Mouse (Mus musculus) T-helper 2 cell (primary cell): ENCODE measurements around the gene Cd47.

Experiments used
- in situ Hi-C: fragments of 300-600 bp; cut with MboI, MseI; formaldehyde crosslinking; loops from one replicate; pipeline ENCODE4 v1.15.1; 2025; ENCODE audit warnings: high pct_unique_total_duplicates

Cd47 gene

DNA sequence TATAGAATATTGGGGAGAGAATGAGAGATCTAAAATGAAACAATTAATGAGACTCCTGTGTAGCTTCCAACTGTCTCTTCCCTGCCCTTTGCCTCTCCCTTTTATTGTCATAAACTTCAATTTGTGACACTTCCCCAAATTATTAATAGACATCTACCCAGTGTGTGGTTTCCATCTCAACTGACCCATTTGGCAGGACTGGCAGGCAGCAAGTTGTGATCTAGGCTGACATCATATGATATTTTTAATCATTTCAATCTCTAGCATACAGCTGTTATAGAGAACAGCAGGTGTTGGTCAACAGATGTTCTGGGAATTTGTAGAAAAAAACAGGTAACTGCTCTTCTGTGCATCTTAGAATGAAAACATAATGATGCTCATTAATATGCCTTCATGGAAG, 17.0 kb upstream of the Cd47 start:
- in situ Hi-C loops, result loop anchor here (25.0 kb wide), 1 partner anchor 1021 kb away; the partner anchor contains the start of gene Trat1

DNA sequence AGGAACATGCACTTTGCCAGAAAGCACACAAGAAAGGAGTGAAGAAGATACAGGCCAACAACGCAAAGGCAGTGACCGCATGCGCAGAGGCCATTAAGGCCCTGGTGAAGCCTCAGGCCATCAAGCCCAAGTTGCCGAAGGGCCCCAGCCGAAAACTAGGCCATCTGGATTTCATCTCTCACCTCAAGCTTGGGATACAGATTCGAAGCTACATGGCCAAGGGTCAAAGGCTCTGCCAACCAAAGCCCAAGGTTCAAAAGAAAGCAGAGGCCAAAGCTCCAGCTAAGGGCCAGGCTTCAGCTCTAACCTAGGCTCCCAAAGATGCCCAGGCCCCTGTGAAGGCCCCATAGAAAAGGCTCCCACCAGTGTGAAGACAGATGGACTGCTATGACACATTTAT, 14.2 kb upstream of the Cd47 start:
- in situ Hi-C loops, result loop anchor here (25.0 kb wide), 1 partner anchor 1024 kb away; the partner anchor contains the start of gene Trat1

DNA sequence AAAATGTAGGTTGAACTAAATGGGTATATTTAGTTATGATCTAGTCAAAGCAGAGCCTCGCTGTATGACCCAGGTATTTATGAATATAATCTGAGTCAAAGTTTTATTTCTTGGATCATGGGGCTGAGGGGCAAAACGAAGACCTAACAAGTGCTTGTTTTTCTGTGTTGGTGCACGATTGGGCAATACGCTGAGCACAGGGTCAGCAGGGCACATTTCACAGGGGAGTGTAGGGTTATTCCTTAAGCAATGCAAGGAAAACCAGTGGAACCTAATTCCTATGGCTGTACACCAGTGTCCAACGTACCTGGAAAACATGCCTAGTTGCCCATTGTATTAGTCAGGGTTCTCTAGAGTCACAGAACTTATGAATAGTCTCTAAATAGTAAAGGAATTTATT, 12.6 kb upstream of the Cd47 start:
- in situ Hi-C loops, result loop anchor here (25.0 kb wide), 1 partner anchor 1025 kb away; the partner anchor contains the start of gene Trat1

DNA sequence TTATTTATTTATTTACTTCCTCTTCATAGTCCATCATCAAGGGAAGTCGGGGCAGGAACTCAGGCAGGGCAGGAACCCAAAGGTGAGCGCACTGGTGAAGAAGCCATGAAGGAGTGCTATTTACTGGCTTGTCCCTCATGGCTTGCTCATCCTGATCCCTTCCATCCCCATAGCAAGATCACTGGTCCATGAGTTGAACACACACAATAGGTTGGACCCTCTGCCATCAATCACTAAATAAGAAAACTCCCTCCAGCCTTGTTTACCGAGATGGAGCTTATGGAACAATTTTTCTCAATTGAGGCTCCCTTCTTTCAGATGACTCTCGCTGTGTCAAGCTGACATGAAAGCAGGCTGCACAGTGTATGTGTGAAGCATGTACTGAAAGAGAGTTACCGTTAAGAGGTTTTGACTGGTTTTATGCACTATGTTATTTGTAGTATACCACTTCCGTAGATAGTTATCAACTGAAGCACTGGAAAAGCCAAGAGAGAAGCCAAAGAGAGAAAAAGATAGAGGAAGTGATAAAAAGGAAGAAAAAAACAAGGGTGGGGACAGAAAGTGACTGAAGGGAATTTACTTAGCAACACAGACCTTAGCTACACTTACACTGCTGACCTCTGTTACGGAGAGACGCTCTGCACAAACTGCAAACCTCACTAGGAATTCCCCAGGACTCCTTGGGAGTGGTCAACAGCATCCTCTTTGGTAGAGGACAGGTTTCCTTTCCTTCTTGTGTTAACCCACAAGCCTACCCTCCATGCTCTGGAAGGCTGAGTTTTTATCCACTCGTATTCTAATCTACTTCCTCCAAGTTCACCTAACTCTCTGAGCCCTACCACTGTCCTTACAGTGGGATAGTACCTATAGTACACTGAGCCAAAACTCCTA, 9.5 kb upstream of the Cd47 start:
- in situ Hi-C loops, result loop anchor here (10.0 to 25.0 kb wide), 2 partner anchors 944 to 1029 kb away; partner anchors contain the start of gene Trat1

DNA sequence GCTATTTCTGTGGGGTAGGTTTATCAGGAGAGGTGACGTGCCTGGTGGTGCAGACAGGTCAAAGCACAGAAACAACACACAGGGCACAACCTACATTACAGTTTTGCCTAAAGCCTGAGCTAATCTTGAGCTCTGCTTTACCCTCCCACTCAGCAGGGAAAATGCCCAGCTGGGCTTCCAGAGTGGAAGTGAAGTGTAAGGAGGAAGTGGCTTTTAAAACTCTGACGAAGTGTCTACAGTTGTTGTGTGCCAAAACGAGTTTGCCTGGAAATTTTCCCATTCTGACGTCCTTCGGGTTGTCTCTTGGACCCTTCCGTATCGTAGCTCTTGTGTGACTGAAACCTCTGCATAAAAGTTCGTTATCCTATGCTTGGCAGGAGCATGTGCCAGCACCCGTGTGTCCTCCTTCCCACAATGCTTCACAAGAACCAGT, 7.9 kb upstream of the Cd47 start:
- in situ Hi-C loops, result loop anchor here (10.0 to 25.0 kb wide), 2 partner anchors 942 to 1030 kb away; partner anchors contain the start of gene Trat1

DNA sequence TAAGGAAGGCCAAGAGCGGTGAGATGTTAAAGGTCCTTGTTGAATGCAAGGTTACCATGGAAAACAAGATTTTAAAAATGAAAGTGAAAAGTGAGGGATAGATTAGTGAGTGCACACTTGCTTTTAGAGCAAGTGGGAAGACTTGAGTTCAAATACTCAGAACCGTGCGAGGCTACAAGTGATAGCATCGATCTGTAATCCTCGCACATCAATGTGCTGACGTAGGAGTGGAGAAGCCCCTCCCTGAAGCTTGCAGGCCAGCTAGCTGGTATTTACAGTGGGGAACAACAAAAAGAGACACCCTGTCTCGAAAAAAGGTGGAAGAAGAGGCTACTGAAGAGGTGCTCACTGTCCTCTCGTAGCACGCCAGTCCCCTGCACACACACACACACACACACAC, 6.7 kb upstream of the Cd47 start:
- in situ Hi-C loops, result loop anchor here (10.0 to 25.0 kb wide), 2 partner anchors 941 to 1031 kb away; partner anchors contain the start of gene Trat1

DNA sequence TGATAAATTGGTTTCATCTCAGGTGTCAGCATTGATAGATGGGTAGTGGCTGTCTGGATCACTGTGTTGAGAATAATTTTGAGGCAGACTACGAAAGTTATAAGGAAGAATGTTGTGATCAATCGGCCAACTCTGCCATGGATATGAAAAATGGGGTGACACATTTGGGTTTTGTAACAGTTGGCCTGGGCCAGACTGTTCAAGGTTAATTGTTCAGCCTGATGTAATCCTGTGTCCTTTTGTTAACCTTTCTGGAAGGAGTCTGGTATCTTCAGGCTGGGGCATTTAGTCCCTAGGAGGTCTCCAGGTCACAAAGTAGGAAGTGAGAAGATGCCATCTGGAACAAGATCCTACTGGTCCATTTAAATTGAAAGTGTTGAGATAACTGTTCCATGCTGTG, 4.1 kb upstream of the Cd47 start:
- in situ Hi-C loops, result loop anchor here (10.0 to 25.0 kb wide), 2 partner anchors 939 to 1034 kb away; partner anchors contain the start of gene Trat1

DNA sequence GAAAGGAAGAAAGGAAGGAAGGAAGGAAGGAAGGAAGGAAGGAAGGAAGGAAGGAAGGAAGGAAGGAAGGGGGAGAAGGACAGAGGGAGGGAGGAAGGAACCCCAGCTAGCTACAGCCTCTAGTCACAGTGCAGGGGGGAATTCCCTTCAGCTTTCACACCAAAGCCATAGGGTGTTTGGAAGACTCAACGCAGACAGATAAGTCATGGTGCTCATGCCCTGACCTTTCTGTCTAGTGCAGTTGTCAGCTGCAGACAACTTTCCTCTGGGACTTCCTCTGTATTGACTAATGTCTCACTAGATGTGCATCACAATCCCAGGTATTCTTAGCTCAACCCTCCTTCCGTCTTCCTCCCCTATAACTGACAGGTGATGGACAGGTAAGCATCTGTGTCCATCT, 3.4 kb upstream of the Cd47 start:
- in situ Hi-C loops, result loop anchor here (10.0 to 25.0 kb wide), 2 partner anchors 938 to 1035 kb away; partner anchors contain the start of gene Trat1

DNA sequence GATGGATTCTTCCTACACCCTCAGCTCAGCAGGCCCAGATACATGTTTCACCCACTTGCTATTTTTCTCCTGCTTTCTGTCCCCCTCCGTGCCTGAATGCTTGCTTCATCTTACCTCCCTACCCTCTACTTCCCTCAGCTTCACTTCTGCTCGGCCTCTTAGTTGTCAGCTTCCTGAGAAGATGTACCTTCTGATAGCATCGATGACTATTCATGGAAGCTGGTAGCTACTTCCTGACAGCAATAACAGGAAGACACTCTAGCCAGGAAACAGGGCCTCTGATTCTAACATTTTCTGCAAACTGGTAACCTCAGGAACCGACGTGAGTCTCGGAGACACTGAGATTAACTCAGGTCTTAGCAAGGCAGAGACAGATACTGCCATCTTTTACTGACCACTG, 1.5 kb upstream of the Cd47 start:
- in situ Hi-C loops, result loop anchor here (10.0 to 25.0 kb wide), 2 partner anchors 936 to 1036 kb away; partner anchors contain the start of gene Trat1

DNA sequence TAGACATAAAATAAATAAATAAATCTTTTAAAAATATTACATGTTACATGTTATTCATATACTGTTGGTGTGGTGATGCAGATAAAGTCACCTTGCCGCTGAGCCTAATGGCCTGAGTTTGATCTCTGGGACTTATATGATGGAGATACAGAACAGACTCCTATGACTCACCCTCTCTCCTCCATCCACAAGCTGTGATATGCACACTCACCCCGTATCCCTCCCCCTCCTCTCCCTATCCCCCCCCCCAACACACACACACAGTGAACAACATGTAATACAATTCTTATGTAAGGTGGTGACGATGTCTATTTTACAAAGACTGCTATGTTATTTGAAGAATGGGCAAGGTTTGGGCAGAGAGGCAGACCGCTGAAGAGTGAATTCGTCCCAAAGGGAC, 663 bp downstream of the Cd47 start:
- in situ Hi-C loops, result no loop called here

DNA sequence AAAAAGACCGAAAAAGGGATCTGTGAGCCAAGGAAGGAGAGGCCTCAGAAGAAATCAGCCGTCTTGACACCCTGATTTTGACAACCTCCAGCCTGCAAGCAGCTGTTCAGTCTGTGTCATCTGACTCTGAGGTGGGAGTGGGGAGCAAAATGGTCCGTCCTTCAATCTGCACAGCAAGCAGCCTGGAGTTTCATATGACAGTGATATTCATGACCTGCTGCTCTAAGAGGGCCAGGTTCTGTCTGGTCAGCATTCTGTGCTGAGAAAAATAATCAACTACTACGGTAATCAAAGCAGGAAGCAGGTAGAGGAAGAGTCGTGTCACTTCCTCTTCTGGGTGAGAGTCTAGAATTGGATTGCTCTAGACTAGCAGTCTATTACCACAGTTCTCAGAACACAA, 1.1 kb downstream of the Cd47 start:
- in situ Hi-C loops, result no loop called here

DNA sequence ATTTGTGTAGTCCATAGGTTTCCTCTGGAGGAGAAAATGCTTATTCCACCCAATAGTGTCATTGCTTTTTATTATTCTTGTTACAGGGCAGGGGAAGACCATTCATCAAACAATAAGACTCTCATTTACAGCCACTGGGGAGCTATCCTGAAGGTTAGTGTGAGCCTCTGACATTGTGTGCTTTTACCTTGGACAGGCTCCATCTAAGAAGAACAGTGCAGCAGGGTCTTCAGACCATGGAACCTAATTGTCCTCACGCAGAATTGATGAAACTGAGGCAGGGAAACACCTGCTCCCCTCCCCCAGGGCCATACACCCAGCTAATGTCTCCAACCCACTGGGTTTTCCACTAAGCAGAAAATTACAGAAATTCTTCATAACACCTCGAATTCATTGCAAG, 2.7 kb downstream of the Cd47 start:
- in situ Hi-C loops, result no loop called here

DNA sequence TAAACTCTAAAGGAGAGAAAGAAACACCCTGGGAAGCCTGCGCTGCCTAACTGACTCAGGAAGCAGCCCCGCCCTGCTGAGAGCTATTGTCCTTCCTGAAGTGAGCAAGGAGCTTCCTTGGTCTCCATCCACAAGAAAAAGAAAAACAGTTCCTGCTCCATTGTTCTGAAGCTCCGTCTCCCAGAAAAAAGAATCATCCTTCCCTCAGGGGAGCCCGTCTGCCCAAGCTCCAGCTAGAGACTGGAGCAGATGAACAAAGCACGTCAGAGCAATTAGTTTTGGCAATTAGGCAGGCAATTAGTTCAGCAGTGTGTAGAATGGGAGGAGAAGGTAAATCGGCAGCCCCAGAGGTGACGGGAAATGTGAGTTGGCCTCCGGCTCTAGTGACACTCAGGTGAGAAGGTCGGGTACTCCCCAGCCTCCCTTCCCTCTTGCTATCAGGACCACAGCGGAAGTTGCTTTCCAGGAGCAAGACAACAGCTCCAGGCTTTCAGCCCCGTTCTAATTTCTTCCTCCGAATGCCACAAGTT, 3.7 kb downstream of the Cd47 start:
- in situ Hi-C loops, result no loop called here

DNA sequence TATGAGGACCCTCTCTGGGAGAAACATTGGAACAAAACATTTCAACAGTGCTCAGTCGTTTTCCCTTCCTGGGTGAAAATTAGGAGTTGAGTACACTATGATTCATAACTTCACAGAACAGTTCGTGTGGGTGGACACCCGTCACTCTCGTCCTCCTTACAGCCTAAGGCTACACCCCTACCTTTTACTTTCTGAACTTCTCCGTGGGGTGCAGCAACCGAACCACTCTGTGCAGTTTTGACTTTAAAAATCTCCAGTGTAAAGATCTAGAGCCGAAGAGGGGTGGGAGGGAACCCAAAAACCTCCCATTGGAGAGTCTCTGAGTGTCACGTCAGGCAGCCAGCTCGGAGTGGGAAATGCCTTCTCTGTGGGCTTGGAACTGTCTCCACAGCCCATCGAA, 6.6 kb downstream of the Cd47 start:
- in situ Hi-C loops, result loop anchor here (5.0 kb wide), 1 partner anchor 40 kb away; no protein-coding TSS in a partner anchor

DNA sequence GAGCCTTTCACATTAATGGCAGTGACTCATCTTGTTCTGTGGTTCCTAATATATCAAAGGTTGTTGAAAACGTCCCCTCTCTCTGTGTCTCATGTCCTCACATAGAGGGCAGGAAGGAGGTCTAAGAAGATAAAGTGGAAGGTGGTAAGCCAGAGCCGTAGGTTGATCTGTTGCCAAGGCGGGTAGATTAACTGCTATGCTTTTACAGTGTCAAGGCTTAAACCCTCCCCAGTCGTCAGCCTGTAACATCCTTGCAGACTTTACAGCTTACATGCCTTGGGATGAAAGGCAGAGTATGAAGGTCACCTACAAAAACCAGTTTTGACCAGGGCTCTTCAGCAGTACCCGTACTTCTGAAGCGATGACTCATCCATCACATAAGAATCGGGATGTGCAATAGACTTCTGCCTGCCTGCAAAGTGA, 7.1 kb downstream of the Cd47 start:
- in situ Hi-C loops, result loop anchor here (5.0 kb wide), 1 partner anchor 40 kb away; no protein-coding TSS in a partner anchor

DNA sequence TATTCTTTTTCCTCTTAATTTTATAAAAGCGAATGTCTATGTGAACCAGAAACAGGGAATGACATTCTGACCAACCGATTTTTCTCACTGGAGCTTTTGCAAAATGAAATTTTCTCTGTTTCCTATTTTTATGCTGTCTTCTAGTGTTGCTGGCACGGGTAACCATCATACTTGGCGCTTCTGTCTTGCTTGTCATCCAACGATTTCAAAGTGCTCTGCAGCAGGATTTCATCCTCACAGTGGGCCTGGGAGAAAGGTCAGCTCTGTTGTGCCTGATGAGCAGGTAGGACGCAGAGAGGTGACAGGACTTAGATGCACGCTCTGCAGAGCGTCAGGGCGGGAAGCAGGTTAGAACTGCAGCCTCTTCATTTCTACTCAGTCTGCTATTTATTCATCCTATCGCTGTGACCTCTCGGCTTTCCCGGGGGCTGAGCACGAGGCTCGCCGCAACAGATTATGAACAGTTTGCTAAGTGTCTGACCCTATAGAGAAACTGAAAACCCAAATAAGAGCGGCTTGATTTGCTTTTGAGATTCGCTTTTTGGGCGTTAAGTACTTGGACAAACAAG, 7.6 kb downstream of the Cd47 start:
- in situ Hi-C loops, result loop anchor here (5.0 kb wide), 1 partner anchor 39 kb away; no protein-coding TSS in a partner anchor

DNA sequence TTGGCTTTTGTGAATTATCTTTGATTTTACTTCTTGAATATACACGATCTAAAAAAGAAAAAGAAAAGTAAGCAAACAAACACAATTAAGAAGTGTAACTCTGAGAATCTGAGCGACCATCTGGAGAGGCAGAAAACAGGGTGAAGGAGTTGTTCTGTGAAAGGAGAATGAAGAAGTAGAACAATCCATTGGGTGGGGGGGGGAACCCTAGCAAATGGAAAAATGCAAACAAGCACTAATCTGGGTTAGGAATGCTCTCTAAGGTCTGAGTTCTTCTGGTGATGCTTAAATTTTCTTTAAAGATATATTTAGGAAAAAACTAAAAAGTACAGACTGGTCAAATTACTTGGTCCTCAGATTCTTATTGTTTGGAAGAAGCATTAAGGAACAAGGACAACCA, 11.6 kb downstream of the Cd47 start:
- in situ Hi-C loops, result no loop called here

DNA sequence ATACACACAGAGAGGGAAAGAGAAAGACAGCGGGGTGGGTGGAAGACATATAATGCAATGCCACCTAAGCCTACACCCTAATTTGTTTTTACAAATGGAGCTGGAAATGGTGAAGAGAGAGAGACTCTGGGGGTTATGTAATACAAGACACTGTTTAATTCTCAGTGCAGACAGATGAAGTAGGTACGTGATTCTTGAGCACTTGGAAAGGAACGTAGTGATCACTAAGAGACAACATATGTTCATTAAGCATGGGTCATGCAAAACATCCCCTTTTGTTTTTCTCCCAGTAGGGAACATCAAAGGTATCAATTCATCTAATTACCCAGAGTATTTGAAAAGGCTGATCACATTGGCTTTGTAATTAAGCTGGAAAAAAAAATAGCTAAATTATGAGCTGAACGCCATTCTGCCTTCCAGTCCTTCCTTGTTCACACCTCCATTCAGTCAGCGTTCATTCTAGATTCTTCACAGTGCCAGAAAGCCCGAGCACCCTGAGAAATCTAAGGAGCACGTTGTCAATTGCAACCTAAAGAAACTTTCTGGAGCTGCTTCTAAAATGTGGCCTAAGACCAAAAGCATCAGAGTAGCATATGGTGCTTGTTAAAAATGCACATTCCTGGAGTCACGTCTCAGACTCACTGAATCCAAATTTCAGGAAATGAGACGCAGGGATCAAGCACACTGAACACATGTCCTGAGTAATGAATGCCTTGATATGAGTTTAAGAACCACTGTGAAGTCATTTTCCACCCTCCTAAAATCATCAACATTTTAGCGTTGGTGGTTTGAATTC, 12.7 kb downstream of the Cd47 start:
- in situ Hi-C loops, result no loop called here

DNA sequence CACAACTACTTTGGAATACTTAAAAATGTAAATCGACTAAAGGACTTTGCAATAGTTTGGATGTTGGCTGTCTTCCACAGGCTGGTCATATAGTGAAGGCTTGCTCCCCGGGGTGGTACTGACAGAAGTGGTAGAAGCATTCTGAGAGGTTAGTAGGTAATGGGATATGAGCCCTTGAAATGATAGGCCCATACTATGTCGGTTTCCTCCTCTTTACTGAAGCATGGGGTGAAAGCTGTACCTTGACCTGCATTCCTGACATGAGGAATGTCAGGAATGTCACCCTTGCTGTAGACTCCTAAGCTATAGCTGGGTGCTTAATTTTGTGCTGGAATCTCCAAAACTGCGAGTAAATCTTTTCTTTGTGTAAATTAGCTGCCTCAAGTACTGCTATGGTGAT, 14.1 kb downstream of the Cd47 start:
- in situ Hi-C loops, result no loop called here

DNA sequence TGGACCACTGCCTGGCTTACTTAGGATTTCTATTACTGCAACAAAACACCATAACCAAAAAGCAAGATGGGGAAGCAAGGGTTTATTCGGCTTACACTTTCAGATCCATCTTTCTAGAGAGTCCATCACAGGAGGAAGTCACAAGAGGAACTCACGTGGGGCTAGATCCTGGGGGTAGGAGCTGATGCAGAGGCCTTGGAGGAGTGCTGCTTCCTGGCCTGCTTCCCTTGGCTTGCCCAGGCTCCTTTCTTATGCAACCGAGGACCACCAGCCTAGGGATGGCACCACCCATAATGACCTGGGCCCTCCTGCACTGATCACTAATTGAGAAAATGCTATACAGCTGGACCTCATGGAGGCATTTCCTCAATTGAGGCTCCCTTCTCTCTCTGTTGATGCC, 16.6 kb downstream of the Cd47 start:
- in situ Hi-C loops, result no loop called here

DNA sequence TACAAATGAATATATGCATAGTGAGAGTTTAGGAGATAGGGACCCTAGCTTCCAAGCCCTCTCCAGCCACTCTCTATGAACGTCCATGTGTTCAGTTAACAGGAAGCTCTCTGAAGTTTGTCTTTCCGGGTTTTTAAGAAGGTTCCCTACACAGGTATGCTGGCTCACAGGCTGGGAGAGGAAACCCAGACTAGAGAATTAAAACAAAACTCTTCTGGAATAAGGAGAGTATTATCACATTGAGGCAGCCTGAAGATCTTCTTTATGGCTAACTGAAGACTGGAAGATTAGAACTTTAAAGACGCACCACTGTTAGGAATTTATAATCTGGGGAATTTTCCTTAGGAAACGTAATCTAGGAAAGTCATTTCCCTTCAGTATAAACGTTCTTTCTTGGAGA, 17.8 kb downstream of the Cd47 start:
- in situ Hi-C loops, result no loop called here
